Mouse (Mus musculus): ENCODE results near the gene Scai. TPM values are rescaled to one million over a fixed set of nuclear protein-coding genes. Genes with fewer than 3 reads are reported as not detected.

Scai gene
- polyA plus RNA-seq, 1 experiment from 2014 or later, result 12.1 TPM

Other genes with a start within 250 kb of the Scai start
- 1.4 and 1.8 TPM in 2 replicates for gene Wdr38, start 193.3 kb downstream of the Scai start, polyA plus RNA-seq (2014; fragmentation: Nextera tagmentation; extraction: Ambion mirVana)
- gene Arpc5l, start 185.4 kb downstream of the Scai start, polyA plus RNA-seq (2014; fragmentation: Nextera tagmentation; extraction: Ambion mirVana), result 142 and 144 TPM in 2 replicates
- 779 and 875 TPM in 2 replicates for gene Rpl35, start 185.1 kb downstream of the Scai start, polyA plus RNA-seq (2014; fragmentation: Nextera tagmentation; extraction: Ambion mirVana)
- 36.4 and 41.0 TPM in 2 replicates for gene Golga1, start 125.2 kb downstream of the Scai start, polyA plus RNA-seq (2014; fragmentation: Nextera tagmentation; extraction: Ambion mirVana)
- gene Ppp6c, start 35.7 kb upstream of the Scai start, polyA plus RNA-seq (2014; fragmentation: Nextera tagmentation; extraction: Ambion mirVana), result 91.7 and 102 TPM in 2 replicates

All from forebrain, embryonic 14.5 days (tissue).